Comparison of ENCODE assay signal across 14 mouse cellular contexts in the genomic region with DNA sequence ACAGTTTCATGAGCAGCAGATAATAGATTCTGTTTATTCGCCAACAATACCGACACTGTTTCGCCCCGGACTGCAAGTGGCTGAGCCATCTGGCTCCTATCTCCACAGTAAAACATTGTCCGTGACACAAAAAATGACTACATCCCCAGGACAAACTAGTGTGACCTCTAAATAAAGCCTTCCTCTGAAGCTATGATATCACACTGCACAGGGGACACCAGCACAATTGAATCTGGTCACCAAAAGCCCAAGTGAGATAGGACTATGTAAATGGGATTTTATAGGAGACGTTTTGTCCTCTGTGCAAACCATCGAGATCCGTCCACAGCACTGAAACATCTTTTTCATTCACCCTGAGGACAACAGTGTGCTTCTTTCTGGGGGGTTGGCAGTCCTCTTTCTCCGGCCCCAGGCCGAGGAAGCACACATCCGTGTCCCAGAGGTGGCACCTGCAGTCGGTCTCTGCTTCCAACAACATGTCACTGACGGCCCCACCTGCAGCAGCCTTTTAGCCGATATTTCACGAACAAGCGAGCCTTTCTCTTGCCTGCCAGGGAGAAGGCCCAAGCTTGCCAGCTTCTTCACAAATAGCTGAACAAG. TPM values are rescaled to one million over a fixed set of nuclear protein-coding genes. Genes with fewer than 3 reads are reported as not detected.
DNase-seq lines count a peak whose midpoint lies in the region; ATAC-seq lines count a peak whose summit lies in the region.
"Had no signal": no experiment of that assay in that cellular context is flagged by ENCODE, and none has a peak within 500 bp of the region (broad histone marks: within the 10 kb centered on the region; RNA-seq: fewer than 3 reads in every experiment).

No protein-coding gene starts in this region.

- ATAC-seq in hindbrain, embryonic 12.5 days (ENCODE audit: low FRiP score) = peak; percentile 32; the same call in 1 of the 2 replicates
- ATAC-seq in hindbrain, embryonic 16.5 days = peak; percentile 35
- ATAC-seq: intestine, embryonic 16.5 days had no signal

- no peak overlapping the region for H3K4me2 ChIP-seq in hindbrain, embryonic 12.5 days (replicated peaks)
- H3K4me2 ChIP-seq in hindbrain, embryonic 16.5 days (ENCODE audit: low read length) = no peak overlapping the region
- H3K4me2 ChIP-seq: heart, embryonic 13.5 days had no signal

- no peak for DNase-seq in hindbrain, embryonic 10.5 days (ENCODE audit: low spot score)
- DNase-seq in left cerebral cortex, postnatal 14 days (ENCODE audit: low spot score in 2 of 2) = peak; percentile 45 to 64
- peak; percentile 19 for DNase-seq in right cerebral cortex, postnatal 4 days
- no peak for DNase-seq in lung, postnatal 14 days
- no peak for DNase-seq in gastrocnemius, postnatal 4 days (ENCODE audit: low spot score in 2 of 2)
- DNase-seq in lung, postnatal 10 days = no peak
- DNase-seq: adrenal gland, postnatal 25 days; cerebellum, adult 9-10 months had no signal

- H3K4me1 ChIP-seq in hindbrain, embryonic 12.5 days = peaks cover 42% of the 10 kb centered on the region
- H3K4me1 ChIP-seq in hindbrain, embryonic 10.5 days (replicated peaks) = peaks cover 58% of the 10 kb centered on the region
- peaks cover 13% of the 10 kb centered on the region for H3K4me1 ChIP-seq in hindbrain, embryonic 16.5 days (ENCODE audit: control insufficient read depth, insufficient read depth, low read depth, low read length)
- H3K4me1 ChIP-seq: heart, embryonic 13.5 days had no signal

- H3K27me3 ChIP-seq in hindbrain, embryonic 12.5 days = peaks cover 91% of the 10 kb centered on the region
- H3K27me3 ChIP-seq in hindbrain, embryonic 10.5 days (ENCODE audit: insufficient read depth, poor library complexity, severe bottlenecking) = peaks cover 100% of the 10 kb centered on the region
- peaks cover 35% of the 10 kb centered on the region for H3K27me3 ChIP-seq in hindbrain, embryonic 16.5 days (replicated peaks; ENCODE audit: control insufficient read depth, insufficient read depth, low read length)

- no peak overlapping the region for H3K9ac ChIP-seq in hindbrain, embryonic 12.5 days
- no peak overlapping the region for H3K9ac ChIP-seq in hindbrain, embryonic 16.5 days (ENCODE audit: low read depth, low read length)
- H3K9ac ChIP-seq: heart, embryonic 13.5 days had no signal

- H3K27ac ChIP-seq in hindbrain, embryonic 12.5 days = no peak overlapping the region
- no peak overlapping the region for H3K27ac ChIP-seq in hindbrain, embryonic 10.5 days
- no peak overlapping the region for H3K27ac ChIP-seq in hindbrain, embryonic 16.5 days (ENCODE audit: low read depth, low read length)
- H3K27ac ChIP-seq: heart, embryonic 13.5 days had no signal

- no peaks in the 10 kb centered on the region for H3K9me3 ChIP-seq in hindbrain, embryonic 12.5 days (replicated peaks)
- no peaks in the 10 kb centered on the region for H3K9me3 ChIP-seq in hindbrain, embryonic 10.5 days
- H3K9me3 ChIP-seq in hindbrain, embryonic 16.5 days (ENCODE audit: control insufficient read depth, low read length) = no peaks in the 10 kb centered on the region
- H3K9me3 ChIP-seq: heart, embryonic 13.5 days had no signal

- WGBS in hindbrain, embryonic 12.5 days = 56% methylated on average over 16 of the region's 16 CpGs
- 69% methylated on average over 16 of the region's 16 CpGs for WGBS in hindbrain, embryonic 10.5 days
- 41% methylated on average over 16 of the region's 16 CpGs for WGBS in hindbrain, embryonic 16.5 days

- no peaks in the 10 kb centered on the region for H3K36me3 ChIP-seq in hindbrain, embryonic 12.5 days
- H3K36me3 ChIP-seq in hindbrain, embryonic 10.5 days = no peaks in the 10 kb centered on the region
- no peaks in the 10 kb centered on the region for H3K36me3 ChIP-seq in hindbrain, embryonic 16.5 days (ENCODE audit: control insufficient read depth, insufficient read depth, low read length)
- H3K36me3 ChIP-seq: heart, embryonic 13.5 days had no signal

- intact Hi-C loops in left cerebral cortex, postnatal 14 days (cut with DNase I) = no loop called here

- no peak overlapping the region for H3K4me3 ChIP-seq in hindbrain, embryonic 12.5 days
- H3K4me3 ChIP-seq in hindbrain, embryonic 10.5 days = no peak overlapping the region
- H3K4me3 ChIP-seq in hindbrain, embryonic 16.5 days (ENCODE audit: low read length) = no peak overlapping the region
- H3K4me3 ChIP-seq: erythroblast, embryonic 14.5 days; heart, embryonic 13.5 days had no signal

RNA-seq across cellular contexts. Expression of a gene that starts 36.0 kb away (rescaled TPM):
- polyA plus RNA-seq in hindbrain, embryonic 12.5 days (2016; fragmentation: Nextera tagmentation; extraction: Ambion mirVana) = 2.7 and 5.2 TPM in 2 replicates
- 1.4 and 1.5 TPM in 2 replicates for polyA plus RNA-seq in hindbrain, embryonic 10.5 days (2016; fragmentation: Nextera tagmentation; extraction: Ambion mirVana)
- polyA plus RNA-seq in hindbrain, embryonic 16.5 days (2015; fragmentation: Nextera tagmentation; extraction: Ambion mirVana) = 153 and 190 TPM in 2 replicates
- total RNA-seq in left cerebral cortex, postnatal 14 days (2021) = 100 to 1,000 TPM in 1 of 2 experiments, 10 to 100 TPM in 1; 98.8 to 123 TPM
- total RNA-seq in gastrocnemius, postnatal 4 days (2021) = under 1 TPM in 1 of 2 experiments, not detected in 1; 0.25 TPM
- polyA plus RNA-seq: erythroblast, embryonic 14.5 days; heart, embryonic 13.5 days; intestine, embryonic 16.5 days; stomach, embryonic 14.5 days had no signal

Comparison
In these comparisons a context has a peak if more than half of its experiments do, and no peak if none do; other contexts are left out.
1. RNA of a gene that starts 36.0 kb away (polyA plus RNA-seq): 153 to 190 TPM in hindbrain, embryonic 16.5 days; 2.7 to 5.2 TPM in hindbrain, embryonic 12.5 days and 1.4 to 1.5 TPM in hindbrain, embryonic 10.5 days; every median in the first group is over 10 times any median in the second.
2. DNase-seq: peak in left cerebral cortex, postnatal 14 days (2 of 2) and right cerebral cortex, postnatal 4 days (single experiment); none in hindbrain, embryonic 10.5 days (single experiment), lung, postnatal 14 days (single experiment), gastrocnemius, postnatal 4 days (0 of 2) and lung, postnatal 10 days (single experiment).